Mouse (Mus musculus) MEL (cell line): Measurements from ENCODE around the gene Exd2. TPM values are rescaled to one million over a fixed set of nuclear protein-coding genes. Genes with fewer than 3 reads are reported as not detected.

ENCODE experiments used
- DNase-seq: peaks from one replicate; pipeline ENCODE4 v3.0.0; 2011; ENCODE audit warnings: low read depth, low spot score
- H3K27ac ChIP-seq: 2 replicates; pipeline ENCODE4 v1.5.1; 2012; ENCODE audit warnings: low read depth, mild to moderate bottlenecking, control low read depth, low read length, moderate library complexity; ENCODE audit not compliant: control insufficient read depth
- H3K27me3 ChIP-seq, 2 experiments: fragments of 150-350 bp in 1 of 2; sonication (generic) in 1 of 2; 2 replicates each; pipeline ENCODE4 v1.6.1; 2012; ENCODE audit warnings: low read length in 2 of 2, mild to moderate bottlenecking in 2 of 2, improper control_type of control experiment in 1 of 2, moderate library complexity in 1 of 2; ENCODE audit not compliant: insufficient read depth in 2 of 2, control insufficient read depth in 1 of 2
- H3K36me3 ChIP-seq, 2 experiments: 2 replicates each; pipeline ENCODE4 v1.6.1; 2012 to 2014; ENCODE audit warnings: low read length in 2 of 2, improper control_type of control experiment in 1 of 2, inconsistent platforms in 1 of 2, mild to moderate bottlenecking in 1 of 2; ENCODE audit not compliant: insufficient read depth in 2 of 2, control insufficient read depth in 1 of 2
- H3K4me1 ChIP-seq, 2 experiments: fragments of 150-350 bp in 1 of 2; sonication (generic) in 1 of 2; 2 replicates each; pipeline ENCODE4 v1.6.1; 2012; ENCODE audit warnings: low read length in 2 of 2, improper control_type of control experiment in 1 of 2, mild to moderate bottlenecking in 1 of 2; ENCODE audit not compliant: insufficient read depth in 2 of 2, control insufficient read depth in 1 of 2
- H3K4me3 ChIP-seq, 2 experiments: fragments of 150-350 bp in 1 of 2; sonication (generic) in 1 of 2; 2 replicates each; pipeline ENCODE4 v1.5.1; 2012; ENCODE audit warnings: low read depth in 2 of 2, low read length in 2 of 2, mild to moderate bottlenecking in 2 of 2, moderate library complexity in 2 of 2, control low read depth in 1 of 2, improper control_type of control experiment in 1 of 2; ENCODE audit not compliant: control insufficient read depth in 1 of 2, insufficient read depth in 1 of 2
- H3K79me2 ChIP-seq: 2 replicates; pipeline ENCODE4 v1.6.1; 2012; ENCODE audit warnings: mild to moderate bottlenecking, low read length, moderate library complexity; ENCODE audit not compliant: control insufficient read depth, poor library complexity, insufficient read depth
- H3K9ac ChIP-seq: 2 replicates; pipeline ENCODE4 v1.6.1; 2012; ENCODE audit warnings: low read depth, mild to moderate bottlenecking, control low read depth, low read length, moderate library complexity; ENCODE audit not compliant: control insufficient read depth, poor library complexity, severe bottlenecking
- H3K9me3 ChIP-seq: fragments of 150-350 bp; sonication (generic); replicated peaks from 2 replicates; pipeline ENCODE4 v1.6.1; 2012; ENCODE audit warnings: mild to moderate bottlenecking, low read length, improper control_type of control experiment, moderate library complexity; ENCODE audit not compliant: insufficient read depth
- CHD1 ChIP-seq: IDR thresholded peaks from 2 replicates; pipeline ENCODE4 v1.6.1; 2012; ENCODE audit warnings: low read depth, mild to moderate bottlenecking, inconsistent platforms, low read length, improper control_type of control experiment
- CHD2 ChIP-seq: IDR thresholded peaks from 2 replicates; pipeline ENCODE4 v1.6.1; 2011; ENCODE audit warnings: low read length, improper control_type of control experiment
- CTCF ChIP-seq, 3 experiments: IDR thresholded peaks in 2 of 3; conservative IDR thresholded peaks in 1 of 3; 2 replicates each; pipeline ENCODE4 v1.5.1; 2011 to 2012; ENCODE audit warnings: low read length in 3 of 3, low read depth in 2 of 3, mild to moderate bottlenecking in 2 of 3, improper control_type of control experiment in 1 of 3, inconsistent platforms in 1 of 3, mixed read lengths in 1 of 3, moderate library complexity in 1 of 3; ENCODE audit not compliant: control insufficient read depth in 1 of 3, insufficient read depth in 1 of 3, poor library complexity in 1 of 3, severe bottlenecking in 1 of 3
- E2F4 ChIP-seq: IDR thresholded peaks from 2 replicates; pipeline ENCODE4 v1.6.1; 2011; ENCODE audit warnings: low read depth, low read length, improper control_type of control experiment, borderline replicate concordance
- ETS1 ChIP-seq: IDR thresholded peaks from 2 replicates; pipeline ENCODE4 v1.6.1; 2012; ENCODE audit warnings: low read depth, mild to moderate bottlenecking, inconsistent platforms, low read length, improper control_type of control experiment, moderate library complexity
- GATA1 ChIP-seq: IDR thresholded peaks from 2 replicates; pipeline ENCODE4 v1.6.1; 2011; ENCODE audit warnings: low read depth, low read length, improper control_type of control experiment
- KAT2A ChIP-seq: conservative IDR thresholded peaks from 2 replicates; pipeline ENCODE4 v1.6.1; 2012; ENCODE audit warnings: low read depth, low read length, improper control_type of control experiment, inconsistent platforms
- MAFK ChIP-seq: IDR thresholded peaks from 2 replicates; pipeline ENCODE4 v1.6.1; 2011; ENCODE audit warnings: low read depth, mild to moderate bottlenecking, low read length, improper control_type of control experiment, borderline replicate concordance
- MAZ ChIP-seq: IDR thresholded peaks from 2 replicates; pipeline ENCODE4 v1.6.1; 2012; ENCODE audit warnings: low read depth, mild to moderate bottlenecking, inconsistent platforms, low read length, improper control_type of control experiment
- MEF2A ChIP-seq: IDR thresholded peaks from 2 replicates; pipeline ENCODE4 v1.6.1; 2014; ENCODE audit warnings: low read depth, mild to moderate bottlenecking, inconsistent platforms, low read length, improper control_type of control experiment; ENCODE audit not compliant: poor library complexity, insufficient replicate concordance, severe bottlenecking; ENCODE audit errors: extremely low read depth
- MYB ChIP-seq: IDR thresholded peaks from 2 replicates; pipeline ENCODE4 v1.6.1; 2011; ENCODE audit warnings: mild to moderate bottlenecking, low read depth, low read length, improper control_type of control experiment
- NRF1 ChIP-seq: IDR thresholded peaks from 2 replicates; pipeline ENCODE4 v1.6.1; 2014; ENCODE audit warnings: low read depth, mild to moderate bottlenecking, inconsistent platforms, low read length, improper control_type of control experiment, moderate library complexity; ENCODE audit not compliant: poor library complexity, insufficient read depth, severe bottlenecking
- SIN3A ChIP-seq: IDR thresholded peaks from 2 replicates; pipeline ENCODE4 v1.6.1; 2012; ENCODE audit warnings: low read length, improper control_type of control experiment, inconsistent platforms
- TAL1 ChIP-seq: IDR thresholded peaks from 2 replicates; pipeline ENCODE4 v1.6.1; 2012; ENCODE audit warnings: mild to moderate bottlenecking, inconsistent platforms, low read length, moderate library complexity, mixed read lengths
- TBP ChIP-seq: IDR thresholded peaks from 2 replicates; pipeline ENCODE4 v1.8.0; 2011; ENCODE audit warnings: low read depth, low read length, improper control_type of control experiment
- TCF12 ChIP-seq: IDR thresholded peaks from 2 replicates; pipeline ENCODE4 v1.6.1; 2014; ENCODE audit warnings: low read depth, mild to moderate bottlenecking, inconsistent platforms, low read length, improper control_type of control experiment, moderate library complexity
- UBTF ChIP-seq: IDR thresholded peaks from 2 replicates; pipeline ENCODE4 v1.6.1; 2012; ENCODE audit warnings: low read depth, mild to moderate bottlenecking, inconsistent platforms, low read length, improper control_type of control experiment, moderate library complexity, borderline replicate concordance; ENCODE audit not compliant: insufficient read depth
- USF1 ChIP-seq: IDR thresholded peaks from 2 replicates; pipeline ENCODE4 v1.6.1; 2014; ENCODE audit warnings: low read depth, mild to moderate bottlenecking, inconsistent platforms, low read length, improper control_type of control experiment, moderate library complexity
- USF2 ChIP-seq, 2 experiments: IDR thresholded peaks; 2 replicates each; pipeline ENCODE4 v1.6.1; 2011 to 2012; ENCODE audit warnings: improper control_type of control experiment in 2 of 2, low read length in 2 of 2, borderline replicate concordance in 1 of 2, inconsistent platforms in 1 of 2, low read depth in 1 of 2, mild to moderate bottlenecking in 1 of 2; ENCODE audit not compliant: insufficient read depth in 1 of 2
- ZKSCAN1 ChIP-seq: IDR thresholded peaks from 2 replicates; pipeline ENCODE4 v1.6.1; 2012; ENCODE audit warnings: low read depth, mild to moderate bottlenecking, inconsistent platforms, low read length, improper control_type of control experiment, moderate library complexity
- ZNF384 ChIP-seq: IDR thresholded peaks from 2 replicates; pipeline ENCODE4 v1.6.1; 2012; ENCODE audit warnings: low read depth, mild to moderate bottlenecking, inconsistent platforms, low read length, improper control_type of control experiment
- polyA plus RNA-seq, 2 experiments: library from polyadenylated mRNA; stranded (reverse) in 1 of 2; unstranded in 1 of 2; fragments of >175 nt in 1 of 2; fragments of >200 nt in 1 of 2; gene quantifications; 2 replicates each; pipeline versions ENCODE4 v1.2.1 to v1.2.4; 2012; ENCODE audit warnings: low replicate concordance in 2 of 2, low read depth in 1 of 2; ENCODE audit not compliant: insufficient read length in 2 of 2, insufficient read depth in 1 of 2, missing spikeins in 1 of 2
- total RNA-seq: library from RNA; depleted of rRNA; stranded (reverse); fragments of 300-350 nt; gene quantifications from 2 replicates; pipeline ENCODE4 v1.2.3, GENCODE M21; 2012

Gene Exd2
- total and polyA plus RNA-seq, 3 experiments = 9.6 to 12.8 TPM; not detected in 1

DNA sequence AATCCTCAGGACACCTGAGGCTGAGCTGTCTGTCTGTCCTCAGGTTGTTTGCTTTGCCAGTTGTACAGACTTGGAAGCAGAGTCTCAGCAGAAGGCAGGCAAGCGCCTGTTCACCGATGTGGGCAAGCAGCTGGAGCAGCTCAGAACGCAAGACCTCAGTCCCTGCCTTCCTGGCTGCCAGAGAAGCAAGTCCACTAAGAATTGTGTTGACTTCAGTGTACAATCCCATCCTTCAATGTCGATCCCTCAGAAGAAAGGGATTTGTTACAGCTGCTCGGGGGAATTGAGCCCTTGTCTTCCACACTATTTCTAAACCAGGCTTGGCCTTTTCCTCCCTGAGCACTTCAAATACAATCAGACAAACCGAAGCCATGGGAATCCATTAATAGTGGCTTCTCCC, 75.4 kb downstream of the Exd2 start:
- Histone ChIP-seq H3K79me2 (no peaks in the 10 kb centered on the region), H3K9me3 (no peaks in the 10 kb centered on the region), H3K9ac (no peak overlapping the region), H3K4me3 (no peak overlapping the region), H3K36me3 (no peaks in the 10 kb centered on the region), H3K27me3 (no peaks in the 10 kb centered on the region; a peak in 3 of 4 replicates), H3K27ac (no peak overlapping the region), H3K4me1 (no peaks in the 10 kb centered on the region)
- TF ChIP-seq USF1 (no peak), TAL1 (no peak), SIN3A (no peak), USF2 (IDR thresholded peaks at IDR 0.05; ENCODE audit: borderline replicate concordance in 1 of 2, insufficient read depth in 1 of 2, low read depth in 1 of 2, low read length in 2 of 2) (no peak), NRF1 (no peak), MEF2A (no peak), TBP (no peak), CHD1 (no peak), MAFK (no peak), MAZ (no peak), TCF12 (no peak), ZNF384 (no peak), CTCF (IDR thresholded peaks at IDR 0.05 in 2 of 3, conservative IDR thresholded peaks at IDR 0.05 in 1 of 3; ENCODE audit: control insufficient read depth in 1 of 3, insufficient read depth in 1 of 3, low read depth in 2 of 3, low read length in 3 of 3, poor library complexity in 1 of 3, severe bottlenecking in 1 of 3) (no peak), GATA1 (no peak)
- no peak for DNase-seq

DNA sequence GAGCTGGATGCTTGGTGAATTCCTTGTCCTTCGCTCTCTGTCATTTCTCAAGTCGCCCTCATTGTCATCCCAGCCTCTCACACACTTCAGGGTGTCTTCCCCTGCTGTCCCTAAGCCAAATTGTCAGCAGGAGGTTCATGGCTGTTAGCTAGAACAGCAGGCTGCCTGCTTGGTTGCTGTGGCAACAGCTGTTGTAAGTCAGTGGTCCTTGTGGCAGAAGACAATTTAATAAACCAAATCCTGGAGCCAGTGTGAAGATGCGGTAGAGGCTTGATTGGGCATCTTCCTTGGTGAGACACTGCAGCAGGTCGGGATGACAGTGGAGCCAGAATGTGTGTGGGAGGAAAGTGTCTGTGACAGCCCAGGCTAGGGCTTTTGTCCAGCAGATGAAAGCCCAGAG, 82.4 kb downstream of the Exd2 start:
- H3K9ac ChIP-seq = no peak overlapping the region
- H3K27me3 ChIP-seq = peaks cover 22 to 29% of the 10 kb centered on the region in 2 experiments
- no peak overlapping the region for H3K4me3 ChIP-seq
- no peak for DNase-seq
- TF ChIP-seq CHD2 (no peak), KAT2A (no peak), SIN3A (no peak), E2F4 (no peak), ETS1 (no peak), GATA1 (no peak), ZKSCAN1 (no peak), UBTF (no peak), MYB (no peak)
- TF ChIP-seq, all 39 proteins: peak for 0
- H3K9me3 ChIP-seq = no peaks in the 10 kb centered on the region
- no peaks in the 10 kb centered on the region for H3K36me3 ChIP-seq
- H3K4me1 ChIP-seq = no peaks in the 10 kb centered on the region
- no peak overlapping the region for H3K27ac ChIP-seq
- no peaks in the 10 kb centered on the region for H3K79me2 ChIP-seq
